Mouse (Mus musculus): ENCODE measurements around the gene Armh1. TPM values are rescaled to one million over a fixed set of nuclear protein-coding genes. Genes with fewer than 3 reads are reported as not detected.

Armh1 gene
- polyA plus RNA-seq, 1 experiment from 2014 or later, result 0.54 TPM

GRCm38 (mm10) chr4:117181863-117182758, 69.8 kb downstream of the Armh1 start, which contains the start of gene Kif2c:
TSS of gene Kif2c (minus strand) at chr4:117182639.
- 0 out of 2 replicates have a peak within 1 kb of the TSS, but pooled peaks have one; percentile 58 for H3K27ac ChIP-seq (replicated peaks; ENCODE audit: low read depth, low read length)
- ATAC-seq (ENCODE audit: low FRiP score, low TSS enrichment), result peak; percentile 96
- under 1% methylated on average over 42 of the region's 42 CpGs for WGBS
- H3K4me1 ChIP-seq (ENCODE audit: control insufficient read depth, insufficient read depth, low read length), result peaks cover 15% of the 10 kb centered on the region
- no peaks in the 10 kb centered on the region for H3K27me3 ChIP-seq (ENCODE audit: control insufficient read depth, insufficient read depth, low read length)
- H3K9ac ChIP-seq (replicated peaks; ENCODE audit: low read length), result peak within 1 kb of the TSS; percentile 51; the same call in 1 of the 2 replicates
- DNase-seq, result peak; percentile 97
- H3K9me3 ChIP-seq (ENCODE audit: control insufficient read depth, low read length), result no peaks in the 10 kb centered on the region
- H3K36me3 ChIP-seq (ENCODE audit: control insufficient read depth, insufficient read depth, low read length), result no peaks in the 10 kb centered on the region; the same call in 1 of the 2 replicates
- H3K4me2 ChIP-seq (ENCODE audit: low read length), result peak within 1 kb of the TSS; percentile 76
- H3K4me3 ChIP-seq (replicated peaks; ENCODE audit: low read depth, low read length), result peak within 1 kb of the TSS; percentile 38

DNA sequence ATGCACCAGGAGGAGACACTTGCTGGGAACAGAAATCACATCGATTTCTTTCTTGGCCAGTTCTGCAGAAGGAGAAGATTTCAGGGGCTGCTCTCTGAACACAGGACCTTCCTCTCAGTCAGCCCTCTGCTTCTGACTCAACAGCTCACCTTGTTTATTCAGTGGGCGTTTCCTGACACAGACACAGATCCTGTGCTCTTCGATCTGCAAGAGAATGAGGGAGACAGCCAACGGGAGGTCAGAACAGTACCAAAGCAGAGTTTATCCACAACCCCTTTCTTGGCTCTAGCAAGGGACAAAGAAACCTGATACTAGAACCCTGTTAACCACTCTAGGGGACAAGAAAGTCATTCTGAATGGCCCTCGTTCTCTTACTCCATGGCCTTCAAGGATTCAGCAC, 82.0 kb downstream of the Armh1 start:
- Histone ChIP-seq H3K4me1 (ENCODE audit: control insufficient read depth, insufficient read depth, low read length) (no peaks in the 10 kb centered on the region), H3K36me3 (ENCODE audit: control insufficient read depth, insufficient read depth, low read length) (peaks cover 31% of the 10 kb centered on the region)

More for the DNA sequence above, 82.0 kb downstream of the Armh1 start:
- Histone ChIP-seq H3K4me3 (replicated peaks; ENCODE audit: low read depth, low read length) (no peak overlapping the region), H3K9me3 (ENCODE audit: control insufficient read depth, low read length) (no peaks in the 10 kb centered on the region), H3K27ac (replicated peaks; ENCODE audit: low read depth, low read length) (no peak overlapping the region), H3K9ac (replicated peaks; ENCODE audit: low read length) (no peak overlapping the region), H3K4me2 (ENCODE audit: low read length) (no peak overlapping the region), H3K27me3 (ENCODE audit: control insufficient read depth, insufficient read depth, low read length) (no peaks in the 10 kb centered on the region)
- WGBS, result 94% methylated on average over 5 of the region's 5 CpGs
- ATAC-seq (ENCODE audit: low FRiP score, low TSS enrichment) (no peak), DNase-seq (no peak)

Other genes with a start within 250 kb of the Armh1 start
- gene Eif2b3, start 232.7 kb downstream of the Armh1 start, polyA plus RNA-seq (2014; fragmentation: Nextera tagmentation; extraction: Ambion mirVana), result 49.7 and 52.0 TPM in 2 replicates
- gene Ptch2, start 156.1 kb downstream of the Armh1 start, polyA plus RNA-seq (2014; fragmentation: Nextera tagmentation; extraction: Ambion mirVana), result 4.0 and 4.5 TPM in 2 replicates
- gene Btbd19, start 126.4 kb downstream of the Armh1 start, polyA plus RNA-seq (2014; fragmentation: Nextera tagmentation; extraction: Ambion mirVana), result 3.2 and 3.4 TPM in 2 replicates
- gene Tctex1d4, start 125.3 kb downstream of the Armh1 start, polyA plus RNA-seq (2014; fragmentation: Nextera tagmentation; extraction: Ambion mirVana), result not detected in 2 replicates
- 15.7 and 17.5 TPM in 2 replicates for gene Plk3, start 118.2 kb downstream of the Armh1 start, polyA plus RNA-seq (2014; fragmentation: Nextera tagmentation; extraction: Ambion mirVana)
- 599 and 678 TPM in 2 replicates for gene Rps8, start 95.9 kb downstream of the Armh1 start, polyA plus RNA-seq (2014; fragmentation: Nextera tagmentation; extraction: Ambion mirVana)
- gene Kif2c, start 69.5 kb downstream of the Armh1 start, polyA plus RNA-seq (2014; fragmentation: Nextera tagmentation; extraction: Ambion mirVana), result 7.2 and 16.0 TPM in 2 replicates
- gene Tmem53, start 174 bp downstream of the Armh1 start, polyA plus RNA-seq (2014; fragmentation: Nextera tagmentation; extraction: Ambion mirVana), result 9.1 and 12.2 TPM in 2 replicates
- gene Rnf220, start 244.9 kb upstream of the Armh1 start, polyA plus RNA-seq (2014; fragmentation: Nextera tagmentation; extraction: Ambion mirVana), result 103 and 110 TPM in 2 replicates

All from midbrain, embryonic 14.5 days (tissue).